Comparison of ENCODE assay signal across 25 mouse cellular contexts in genomic region chr6:119828165-119828564, GRCm38 (mm10).
"Had no signal": no experiment of that assay in that cellular context is flagged by ENCODE, and none has a peak within 500 bp of the region (broad histone marks: within the 10 kb centered on the region; RNA-seq: fewer than 3 reads in every experiment).

No protein-coding gene starts in this region.

- ATAC-seq: forebrain, postnatal 0 days; hindbrain, postnatal 0 days; intestine, embryonic 16.5 days; liver, embryonic 12.5 days had no signal

- H3K27ac ChIP-seq: heart, embryonic 10.5 days; hindbrain, embryonic 13.5 days; hindbrain, embryonic 15.5 days; hindbrain, postnatal 0 days; kidney, embryonic 15.5 days; kidney, postnatal 0 days; limb, embryonic 13.5 days; limb, embryonic 15.5 days; liver, embryonic 12.5 days; liver, embryonic 14.5 days had no signal

- H3K9ac ChIP-seq: forebrain, postnatal 0 days; hindbrain, embryonic 13.5 days; hindbrain, embryonic 15.5 days; kidney, embryonic 15.5 days; limb, embryonic 13.5 days; limb, embryonic 15.5 days; liver, embryonic 12.5 days; liver, embryonic 14.5 days had no signal

- DNase-seq: forebrain, postnatal 0 days; gastrocnemius, postnatal 14 days; gastrocnemius, postnatal 36 days; heart, adult 11 months; heart, postnatal 36 days; kidney, adult 11 months; kidney, adult 2 months; kidney, adult 9 months; kidney, postnatal 14 days; kidney, postnatal 36 days; layer of hippocampus, adult 9-11 months; layer of hippocampus, postnatal 36 days; left cerebral cortex, postnatal 4 days; lung, adult 18-20 months had no signal

- H3K27me3 ChIP-seq: hindbrain, embryonic 13.5 days; hindbrain, embryonic 15.5 days; kidney, embryonic 15.5 days; limb, embryonic 13.5 days; limb, embryonic 15.5 days; liver, embryonic 12.5 days had no signal

- H3K4me1 ChIP-seq: hindbrain, embryonic 13.5 days; hindbrain, embryonic 15.5 days; kidney, embryonic 15.5 days; limb, embryonic 15.5 days had no signal

- H3K4me3 ChIP-seq: heart, embryonic 10.5 days; hindbrain, embryonic 13.5 days; hindbrain, embryonic 15.5 days; kidney, embryonic 15.5 days; limb, embryonic 13.5 days; limb, embryonic 15.5 days; liver, embryonic 12.5 days had no signal

- H3K4me2 ChIP-seq: hindbrain, embryonic 13.5 days; hindbrain, embryonic 15.5 days; kidney, embryonic 15.5 days; limb, embryonic 13.5 days; limb, embryonic 15.5 days; liver, embryonic 12.5 days had no signal

- H3K9me3 ChIP-seq: heart, embryonic 10.5 days; hindbrain, embryonic 13.5 days; hindbrain, embryonic 15.5 days; kidney, embryonic 15.5 days; limb, embryonic 13.5 days; limb, embryonic 15.5 days; liver, embryonic 12.5 days had no signal
